Mouse (Mus musculus) frontal cortex, postnatal 25 days (tissue): ENCODE data around the gene Mertk.
"Not testable (repeated sequence)": the region's sequence is repeated elsewhere in the genome, so short reads cannot be mapped to it uniquely, and the experiment has no call there.

Experiments used
- DNase-seq, 2 experiments: peaks; one replicate each; pipeline ENCODE4 v3.0.0; 2022; ENCODE audit warnings: low spot score in 2 of 2

Mertk gene

DNA sequence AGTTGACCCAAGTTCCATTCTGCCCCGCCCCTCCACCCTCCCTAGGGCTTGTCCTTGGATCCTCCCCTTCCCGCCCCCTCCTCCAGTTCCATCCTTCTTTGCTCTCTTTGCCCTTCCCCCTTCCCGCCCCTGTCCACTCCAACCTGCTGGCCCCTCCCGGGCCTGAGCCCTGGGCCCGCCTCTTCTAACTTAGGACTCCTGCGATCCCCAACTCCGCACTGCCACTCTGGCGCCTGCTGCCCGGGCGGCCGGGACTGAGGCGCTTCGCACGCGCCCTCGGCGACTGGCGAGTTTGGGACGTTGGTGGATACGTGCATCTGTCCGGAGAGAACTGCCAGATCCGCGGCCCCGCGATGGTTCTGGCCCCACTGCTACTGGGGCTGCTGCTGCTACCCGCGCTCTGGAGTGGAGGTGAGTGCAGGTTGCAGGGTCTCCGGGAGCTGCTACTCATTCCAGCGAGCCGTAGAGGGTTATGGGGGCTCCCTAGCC, at the start of gene Mertk:
Gene Mertk (plus strand): TSS at position 264 of the 489 bp plus-strand sequence.
- peak; percentile 35 to 62 for DNase-seq

DNA sequence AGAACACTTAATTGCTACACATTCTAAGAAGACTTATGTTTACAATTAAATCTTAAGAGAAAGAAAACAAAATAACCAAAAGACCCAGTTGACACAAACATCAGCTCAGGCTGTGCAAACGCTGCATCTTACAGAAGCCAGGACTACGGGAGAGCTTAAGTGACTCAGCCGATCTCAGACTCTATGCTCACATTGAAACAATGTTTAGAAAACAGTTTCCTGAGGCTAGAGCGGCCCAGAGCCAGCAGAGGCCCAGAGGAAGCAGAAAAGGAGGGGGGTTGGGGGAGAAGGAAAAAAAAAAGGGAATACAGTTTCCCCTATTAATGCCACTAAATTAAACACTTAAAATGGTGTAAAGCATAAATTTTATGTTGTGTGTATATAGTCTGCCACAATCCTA, 18.1 kb upstream of the Mertk start:
- DNase-seq: no peak

DNA sequence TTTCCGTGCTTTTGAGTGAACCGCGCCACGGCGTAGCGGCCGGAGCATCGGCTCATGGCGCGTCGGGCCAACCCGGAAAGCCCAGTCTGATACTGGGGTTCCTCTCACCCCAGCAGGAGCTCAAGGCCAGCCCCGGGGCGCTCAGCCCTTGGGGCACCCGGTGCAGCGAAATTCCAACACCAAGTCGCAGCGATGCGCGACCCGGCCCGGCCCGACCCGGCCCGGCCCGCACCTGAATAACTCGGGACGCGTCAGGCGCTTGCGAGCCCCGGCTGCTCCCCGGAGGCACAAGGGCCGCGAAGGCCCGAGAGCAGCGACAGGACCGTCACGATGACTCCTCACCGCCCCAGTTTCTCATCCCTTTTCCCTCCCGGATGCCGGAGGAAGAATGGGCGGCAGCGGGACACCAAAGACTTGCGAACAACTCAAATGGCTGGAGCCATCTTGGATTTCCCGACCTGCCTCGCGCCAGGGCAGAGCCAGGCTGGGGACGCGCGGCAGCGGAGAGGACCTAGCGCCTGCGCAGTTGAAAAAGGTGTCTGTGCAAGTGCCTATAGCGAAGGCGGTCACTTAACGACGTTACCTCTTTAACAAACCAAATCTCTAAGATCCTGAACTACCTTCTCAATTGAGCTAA, 11.7 kb upstream of the Mertk start, which contains the start of gene Anapc1:
Gene Anapc1 (minus strand): TSS at position 471 of the 637 bp plus-strand sequence.
- DNase-seq: peak; percentile 74 to 75

DNA sequence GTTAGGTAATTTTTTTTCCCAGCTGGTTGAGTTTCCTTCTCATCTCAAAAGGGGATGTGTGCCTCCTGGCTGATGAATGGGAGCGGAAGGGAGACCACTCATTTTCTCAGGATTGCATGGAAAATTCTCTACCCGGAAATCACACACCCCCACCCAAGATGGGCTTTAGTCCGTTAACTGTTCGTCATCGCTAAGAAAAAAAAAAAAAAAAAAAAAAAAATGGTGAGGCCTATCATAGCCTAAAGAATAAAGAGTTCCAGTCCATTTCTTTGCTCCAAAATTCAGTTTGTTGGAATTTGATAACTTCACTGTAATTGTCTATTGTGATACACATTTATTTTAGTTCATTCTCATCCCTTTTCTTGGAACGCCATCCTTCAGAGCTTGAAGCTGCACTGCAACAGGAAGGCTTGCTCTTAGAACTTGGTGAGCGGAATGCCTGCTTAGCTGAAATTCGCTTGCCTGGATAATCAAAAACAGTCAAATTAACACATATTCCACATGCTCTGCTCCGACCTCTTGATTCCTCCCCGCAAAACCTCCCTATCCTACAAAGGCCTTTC, 11.1 kb upstream of the Mertk start:
- DNase-seq: no peak

DNA sequence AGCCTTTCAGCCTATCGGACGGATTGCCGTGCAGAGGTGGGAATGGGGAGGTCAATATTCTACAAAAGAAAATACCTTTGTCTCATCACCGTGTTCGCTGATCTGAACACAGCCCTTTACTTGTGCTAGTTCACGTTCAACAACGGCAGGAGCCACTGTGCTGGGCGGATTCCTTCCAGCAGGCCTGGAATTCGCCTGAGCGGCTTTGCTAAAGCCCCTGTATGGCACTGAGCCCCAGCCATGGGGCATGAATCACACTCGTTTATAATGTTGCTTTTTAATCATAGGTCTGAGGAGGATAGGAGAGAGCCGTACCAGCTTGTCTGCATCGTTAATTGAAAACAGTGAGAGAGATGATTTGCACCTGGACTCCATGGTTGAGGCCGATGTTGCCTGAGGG, 6.4 kb upstream of the Mertk start:
- DNase-seq: no peak

DNA sequence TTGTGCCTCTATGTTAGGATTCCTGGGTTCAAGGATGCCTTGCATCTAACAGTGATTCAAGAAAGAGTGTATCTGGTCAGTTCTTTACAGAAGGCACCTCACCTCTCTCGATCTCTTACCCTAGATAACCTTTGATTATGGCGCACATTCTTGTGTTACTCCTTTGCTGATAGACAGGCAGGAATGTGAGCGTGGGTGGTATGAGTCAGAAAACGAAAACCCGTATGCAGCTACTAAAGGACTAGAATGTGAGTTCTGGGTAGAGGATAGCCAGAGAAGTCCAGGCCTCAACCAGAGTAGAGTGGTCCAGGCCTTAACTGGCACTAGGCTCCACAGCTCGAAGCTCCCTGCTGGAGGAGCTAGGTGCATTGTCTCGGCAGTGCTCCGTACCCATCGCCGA, 6.0 kb upstream of the Mertk start:
- DNase-seq: no peak

DNA sequence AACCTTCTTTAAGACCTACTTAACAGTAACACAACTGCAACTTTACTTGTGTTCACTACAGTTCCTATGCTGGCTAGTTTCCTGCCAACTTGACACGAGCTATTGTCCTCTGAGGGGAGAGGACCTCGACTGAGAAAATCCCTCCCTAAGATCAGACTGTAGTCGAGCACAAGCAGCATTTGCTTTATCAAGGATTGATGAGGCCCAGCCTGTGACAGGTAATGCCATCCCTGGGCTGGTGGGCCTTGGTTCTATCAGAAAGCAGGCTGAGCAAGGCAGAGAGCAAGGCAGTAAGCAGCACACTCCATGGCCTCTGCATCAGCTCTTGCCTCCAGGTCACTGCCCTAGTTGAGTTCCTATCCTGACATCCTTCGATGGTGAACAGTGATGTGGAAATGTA, 5.5 kb upstream of the Mertk start:
- DNase-seq: no peak

DNA sequence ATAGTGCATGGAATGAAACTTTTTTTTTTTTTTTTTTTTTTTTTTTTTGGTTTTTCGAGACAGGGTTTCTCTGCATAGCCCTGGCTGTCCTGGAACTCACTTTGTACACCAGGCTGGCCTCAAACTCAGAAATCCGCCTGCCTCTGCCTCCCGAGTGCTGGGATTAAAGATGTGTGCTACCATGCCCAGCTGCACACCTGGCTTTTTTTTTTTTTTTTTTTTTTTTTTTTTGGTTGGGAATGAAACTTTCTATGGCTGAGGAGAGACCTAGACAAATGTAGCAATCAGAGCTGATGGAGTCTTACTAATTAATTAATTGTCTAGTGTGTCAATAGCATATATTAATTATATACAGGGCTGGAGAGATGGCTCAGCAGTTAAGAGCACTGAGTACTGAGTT, 4.9 kb upstream of the Mertk start:
- DNase-seq: not testable (repeated sequence)

DNA sequence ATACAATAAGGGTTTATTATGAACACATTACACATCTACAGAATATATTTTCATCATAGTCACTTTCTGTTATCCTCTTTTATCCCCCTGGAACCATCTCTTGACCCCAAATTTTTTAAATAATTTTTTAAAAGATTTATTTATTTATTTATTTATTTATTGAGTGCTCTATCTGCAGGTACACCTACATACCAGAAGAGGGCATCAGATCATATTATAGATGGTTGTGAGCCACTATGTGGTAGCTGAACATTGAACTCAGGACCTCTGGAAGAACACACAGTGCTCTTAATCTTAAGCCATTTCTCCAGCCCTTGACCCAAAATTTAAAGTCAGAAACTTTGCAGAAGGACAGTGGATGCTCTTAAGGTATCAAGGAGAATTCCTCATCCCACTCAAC, 4.2 kb upstream of the Mertk start:
- DNase-seq: no peak

DNA sequence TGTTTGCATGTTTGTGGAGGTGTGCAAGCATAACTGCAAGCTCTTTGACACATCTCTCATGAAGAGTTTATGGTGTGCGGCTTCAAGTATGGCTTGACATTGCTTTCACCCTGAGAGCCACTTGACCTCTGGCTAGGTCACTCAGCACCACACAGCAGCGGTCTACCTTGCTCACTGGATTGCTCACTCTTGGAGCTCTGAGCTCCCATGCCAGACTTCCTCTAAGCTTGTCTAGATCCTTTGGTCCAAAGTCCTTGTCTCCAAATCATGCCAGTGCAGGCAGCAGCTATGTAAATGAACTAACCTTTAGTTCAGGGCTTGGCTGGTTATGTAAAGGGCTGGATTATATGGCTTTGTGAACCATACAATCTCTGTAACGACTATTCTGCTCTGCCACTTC, 2.3 kb upstream of the Mertk start:
- no peak for DNase-seq

DNA sequence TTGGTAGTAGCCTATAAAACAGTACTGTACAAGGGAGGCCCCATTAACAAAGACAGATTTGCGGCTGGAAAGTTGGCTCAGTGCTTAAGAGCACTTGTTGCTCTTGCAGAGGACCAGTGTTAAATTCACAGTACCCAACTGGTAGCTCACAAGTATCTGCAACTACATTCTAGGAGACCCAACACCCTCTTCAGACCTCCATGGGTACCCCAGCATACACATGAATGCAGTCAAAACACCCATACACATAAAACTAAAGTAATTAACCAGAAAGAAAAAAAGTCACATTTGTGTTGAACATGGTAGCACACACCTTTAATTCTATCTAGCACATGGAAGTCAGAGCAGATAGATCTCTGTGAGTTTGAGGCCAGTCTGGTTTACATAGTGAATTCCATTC, 1.7 kb upstream of the Mertk start:
- no peak for DNase-seq

DNA sequence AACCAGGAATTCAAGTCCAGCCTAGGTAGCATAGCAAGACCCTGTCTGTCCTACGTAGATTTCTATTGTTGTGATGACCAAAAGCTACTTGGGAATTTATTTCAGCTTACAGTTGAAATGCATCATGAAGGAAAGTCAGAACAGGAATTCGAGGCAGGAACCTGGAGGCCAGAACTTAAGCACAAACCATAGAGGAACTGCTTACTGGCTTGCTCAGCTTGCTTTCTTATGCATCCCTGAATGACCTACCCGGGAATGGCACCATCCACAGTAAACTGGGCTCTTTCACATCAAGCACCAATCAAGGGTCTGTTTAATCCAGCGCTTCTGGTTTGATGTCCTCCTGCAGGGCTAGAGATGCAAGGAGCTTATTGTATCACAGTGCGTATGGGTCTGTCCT, 1.2 kb upstream of the Mertk start:
- DNase-seq: no peak

DNA sequence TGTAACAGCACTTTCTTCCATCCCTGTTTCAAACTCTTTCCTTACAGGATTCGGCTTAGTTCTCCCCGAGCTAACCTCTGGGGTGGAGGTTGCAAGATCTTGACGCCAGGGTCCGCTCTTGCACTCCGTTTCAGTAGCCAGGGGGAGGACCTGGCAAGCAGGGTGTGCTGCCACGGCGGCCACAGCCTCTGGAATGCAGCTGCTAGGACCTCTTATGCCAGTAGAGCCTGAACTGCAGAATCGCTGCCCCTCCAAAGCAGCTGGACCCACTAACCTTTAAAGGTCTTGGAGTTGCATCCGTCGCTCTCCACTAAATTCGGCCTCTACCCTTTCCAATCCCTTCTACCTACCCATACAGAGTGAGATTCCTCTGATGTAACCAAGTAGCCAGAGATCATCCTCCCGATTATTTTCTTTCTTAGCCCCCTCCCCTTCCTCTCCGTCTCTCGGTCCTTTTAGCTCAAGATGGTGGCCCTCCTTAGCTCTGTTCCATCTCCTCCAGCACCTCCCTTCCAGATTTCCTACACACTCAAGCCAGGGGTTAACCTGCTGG, 540 bp upstream of the Mertk start:
- DNase-seq: peak; percentile 50 to 59

DNA sequence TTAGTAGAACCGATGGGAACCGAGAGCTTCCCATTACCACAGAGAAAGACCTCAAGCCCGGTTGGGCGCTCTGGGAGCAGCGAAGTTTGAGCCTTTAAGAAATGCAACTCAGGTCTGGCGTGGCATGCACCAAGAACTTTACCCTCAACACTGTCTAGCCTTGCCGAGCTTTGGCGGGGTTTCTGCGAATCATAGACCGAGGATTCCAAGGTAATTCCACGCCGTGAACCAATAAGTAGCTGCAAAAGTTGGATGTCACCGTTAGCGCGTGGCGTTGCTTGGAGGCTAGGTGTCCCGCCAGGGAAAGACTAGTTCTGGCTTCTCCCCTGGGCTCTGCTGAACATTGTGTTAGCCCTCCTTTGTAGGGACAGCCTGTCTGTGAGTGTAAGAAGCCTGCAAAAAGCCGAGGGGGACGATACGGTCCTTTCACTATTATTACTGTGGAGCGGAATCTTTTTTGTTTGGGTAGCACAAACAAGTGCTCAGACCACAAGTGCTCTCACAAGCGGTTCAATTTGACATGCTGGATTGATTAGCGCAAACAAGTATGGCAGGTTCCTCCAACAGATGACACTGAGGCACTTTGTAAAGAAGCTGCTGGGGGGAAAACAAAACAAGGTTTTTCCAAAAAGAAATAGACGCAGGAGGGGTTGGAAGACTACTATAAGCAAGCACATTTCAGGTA, 587 bp downstream of the Mertk start:
- no peak for DNase-seq

DNA sequence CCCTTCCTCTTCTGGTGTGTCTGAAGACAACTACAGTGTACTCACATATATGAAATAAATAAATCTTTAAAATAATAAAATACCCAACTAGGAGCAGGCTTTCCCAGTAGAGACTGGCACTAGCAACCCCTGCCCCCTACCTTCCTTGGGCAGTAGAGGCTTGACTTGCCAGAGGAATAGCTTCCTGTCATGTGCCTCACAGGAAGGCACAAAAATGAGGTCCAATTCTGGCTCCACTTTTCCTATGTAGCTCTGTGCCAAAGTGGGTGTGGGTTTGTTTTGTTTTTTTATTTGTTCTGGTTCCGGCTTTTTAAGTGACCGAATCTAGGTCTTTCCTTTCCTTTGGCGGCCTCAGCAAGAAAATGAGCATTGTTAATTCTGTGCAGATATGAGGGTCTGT, 5.7 kb downstream of the Mertk start:
- no peak for DNase-seq

DNA sequence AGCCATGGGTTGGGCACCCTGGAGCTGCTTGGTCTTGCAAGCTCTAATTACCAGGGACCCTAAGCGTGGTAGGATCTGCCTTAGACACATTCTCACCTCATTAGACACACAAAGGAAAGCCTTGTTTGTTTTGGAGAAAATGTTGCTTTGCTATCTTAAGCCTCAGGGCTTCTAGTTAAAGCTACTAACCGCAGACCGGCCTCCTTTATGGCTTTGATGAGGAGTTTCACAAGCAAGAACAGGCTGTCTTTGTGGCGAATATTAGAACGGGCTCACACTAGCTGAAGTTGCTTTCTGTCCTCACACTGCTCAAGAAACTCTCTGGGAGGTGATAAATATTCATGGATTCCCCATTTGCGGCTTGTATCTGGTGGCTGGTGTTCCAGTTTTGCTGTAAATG, 10.5 kb downstream of the Mertk start:
- no peak for DNase-seq

DNA sequence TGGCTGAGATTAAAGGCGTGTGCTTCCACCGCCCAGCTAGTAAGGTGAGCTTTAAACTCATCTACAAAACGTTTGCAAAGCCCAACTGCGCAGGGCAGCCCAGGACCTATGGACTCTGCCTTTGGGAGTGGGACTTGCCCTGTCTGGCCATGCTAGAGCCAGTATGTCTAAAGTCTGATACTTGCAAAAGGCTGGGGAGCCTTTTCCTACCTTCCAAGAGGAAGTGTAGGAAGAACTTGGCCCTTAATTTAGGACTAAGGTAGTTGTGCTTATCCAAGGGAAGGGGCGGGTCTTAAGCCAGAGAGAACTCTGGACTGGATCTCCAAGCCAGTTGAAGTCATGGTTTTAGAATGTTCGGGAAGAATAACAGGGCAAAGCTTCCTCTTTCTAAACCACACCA, 11.9 kb downstream of the Mertk start:
- no peak for DNase-seq

DNA sequence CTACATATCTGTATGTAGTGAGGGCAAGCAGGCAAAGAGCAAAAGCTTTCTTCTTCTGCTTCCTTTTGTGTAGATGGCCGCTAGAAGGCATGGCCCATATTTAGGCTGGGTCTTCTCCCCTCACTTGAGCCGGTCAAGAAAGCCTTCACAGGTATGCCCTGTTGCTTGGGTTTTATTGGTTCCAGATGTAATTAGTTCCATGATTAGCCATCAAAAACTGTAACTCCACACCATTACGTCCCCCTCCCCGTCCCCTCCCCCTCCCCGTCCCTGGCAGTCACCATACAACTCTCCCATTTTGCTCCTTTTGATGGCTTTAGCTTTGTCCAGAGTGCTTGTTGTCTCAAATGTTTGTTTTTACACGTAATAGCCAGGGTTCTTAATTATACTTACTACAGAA, 14.2 kb downstream of the Mertk start:
- DNase-seq: no peak

DNA sequence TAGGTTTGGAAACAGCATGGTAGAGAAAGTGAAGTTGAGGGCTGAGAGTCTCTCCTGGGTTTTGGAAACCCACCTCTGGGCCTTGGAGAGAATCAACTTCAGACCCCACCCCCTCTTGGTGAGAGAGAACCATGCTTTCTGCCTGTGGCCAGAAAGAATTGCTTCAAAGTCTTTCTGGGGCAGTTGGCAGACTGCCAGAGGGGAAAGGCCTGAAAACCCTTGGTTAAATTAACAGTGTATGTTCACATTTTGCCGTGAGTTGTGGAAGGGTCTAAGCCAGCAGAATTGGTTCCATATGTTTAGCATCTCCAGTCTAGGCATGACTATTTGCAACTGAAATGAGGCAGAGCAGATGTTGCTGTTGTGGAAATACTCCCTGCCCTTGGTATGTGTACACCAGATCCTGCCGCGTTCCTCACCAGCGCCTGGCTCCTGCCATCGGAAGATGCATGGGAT, 14.8 kb downstream of the Mertk start:
- DNase-seq: no peak

DNA sequence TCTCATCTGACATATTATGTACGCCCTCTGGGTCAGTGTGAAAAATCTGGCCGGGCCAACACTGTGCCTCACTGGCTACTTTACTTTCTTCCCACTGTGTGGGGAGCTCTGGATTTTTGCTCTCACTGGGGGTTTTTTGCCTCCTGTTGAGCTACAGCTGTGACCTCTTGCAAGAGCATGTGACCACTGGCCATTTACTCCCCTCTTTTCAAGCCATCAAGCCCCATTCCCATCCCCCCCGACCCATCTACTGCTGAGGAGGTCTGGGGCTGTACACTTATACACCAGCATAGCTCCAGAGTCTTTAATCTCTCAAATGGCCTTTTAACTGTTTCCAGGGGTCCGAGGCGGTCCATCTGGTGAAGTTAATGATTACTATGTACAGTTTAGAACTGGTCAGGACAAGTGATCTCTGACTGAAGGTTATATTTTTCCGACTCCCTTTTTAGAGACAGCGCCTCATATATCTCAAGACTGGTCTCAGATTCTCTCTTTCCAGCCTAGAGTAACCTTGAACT, 16.0 kb downstream of the Mertk start:
- DNase-seq: no peak

DNA sequence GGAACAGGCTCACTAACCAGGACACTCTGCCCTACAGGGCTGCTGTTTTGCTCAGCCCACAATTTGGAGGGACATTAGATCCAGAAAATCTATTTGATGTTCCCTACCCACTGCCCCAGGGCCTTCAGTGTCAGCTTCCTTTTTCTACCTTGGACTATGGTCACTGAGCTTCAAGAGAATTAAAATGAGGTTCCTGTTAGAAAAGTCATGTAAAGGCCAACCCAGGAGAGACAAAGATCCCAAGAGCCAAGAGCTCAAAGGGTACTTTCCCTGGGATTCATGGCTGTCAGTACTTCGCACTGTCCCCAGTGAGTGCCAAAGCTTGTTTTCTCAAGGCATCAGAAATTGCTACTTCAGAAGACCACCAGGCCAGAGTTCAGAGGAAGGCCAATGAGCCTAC, 17.2 kb downstream of the Mertk start:
- DNase-seq: no peak

DNA sequence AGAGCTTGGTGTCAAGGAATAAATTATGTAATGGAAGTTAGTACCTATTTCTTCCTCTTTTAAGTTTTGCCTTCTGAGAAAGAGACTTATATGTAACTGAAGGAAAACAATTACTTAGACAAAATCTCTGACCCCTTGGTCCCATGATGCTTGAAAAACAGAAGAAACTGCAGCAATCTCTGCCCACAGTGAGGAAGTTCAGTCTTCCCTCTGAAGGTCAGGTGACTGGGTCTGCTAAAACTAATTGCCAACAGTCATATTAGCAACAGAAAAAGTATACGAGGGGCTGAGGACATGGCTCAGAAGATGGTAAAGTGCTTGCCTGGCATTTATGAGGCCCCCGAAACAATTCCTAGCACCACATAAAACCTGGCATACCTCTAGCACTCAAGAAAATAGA, 20.6 kb downstream of the Mertk start:
- DNase-seq: no peak
